Mouse (Mus musculus): ENCODE measurements around the gene Cplx2.

Cplx2 gene

DNA sequence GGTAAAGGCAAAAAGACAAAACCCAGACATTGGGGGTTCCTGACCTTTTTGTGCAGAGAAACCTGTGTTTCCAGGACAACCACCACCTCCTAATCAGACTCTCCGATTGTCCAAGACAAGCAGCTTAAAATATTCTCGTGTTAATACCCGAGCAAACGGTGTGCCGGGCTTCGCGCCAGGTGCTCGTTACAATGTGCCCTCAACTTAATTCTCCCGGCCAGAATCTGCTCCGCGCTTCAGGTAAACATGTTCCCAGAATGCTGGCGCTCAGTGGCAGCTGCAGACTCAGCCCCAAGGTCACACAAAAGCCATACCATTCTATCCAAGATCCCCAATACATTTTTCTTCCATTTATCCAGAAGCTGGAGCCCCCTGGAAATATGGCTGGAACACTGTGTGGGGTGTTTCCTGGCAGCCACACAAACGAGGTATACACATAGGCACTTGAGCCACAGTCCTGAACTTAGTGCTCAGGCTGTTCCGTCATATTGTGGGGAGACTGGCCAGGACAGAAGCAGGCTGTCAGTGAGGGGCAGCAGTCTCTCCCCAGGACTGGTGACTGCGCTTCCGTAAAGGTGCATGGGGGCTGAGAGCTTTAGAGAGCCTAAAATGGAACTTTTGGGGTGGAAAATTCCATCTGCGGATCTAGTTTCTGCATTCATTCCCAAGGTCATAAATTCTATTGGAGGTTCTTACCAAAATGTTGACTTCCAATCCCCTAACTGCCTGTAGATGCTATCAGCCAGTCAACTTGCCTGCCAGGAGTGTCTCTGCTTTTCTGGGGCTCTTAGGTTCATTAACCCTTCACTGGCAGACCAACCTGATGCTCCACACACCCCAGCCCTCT is 32.3 kb downstream of the Cplx2 start:
- DNase-seq (ENCODE audit: low read depth, low spot score), result no peak

GRCm38 (mm10) chr13:54404205-54404604 is 33.1 kb downstream of the Cplx2 start:
- DNase-seq (ENCODE audit: low read depth, low spot score), result no peak

GRCm38 (mm10) chr13:54405805-54406204 is 34.7 kb downstream of the Cplx2 start:
- no peak for DNase-seq (ENCODE audit: low read depth, low spot score)

DNA sequence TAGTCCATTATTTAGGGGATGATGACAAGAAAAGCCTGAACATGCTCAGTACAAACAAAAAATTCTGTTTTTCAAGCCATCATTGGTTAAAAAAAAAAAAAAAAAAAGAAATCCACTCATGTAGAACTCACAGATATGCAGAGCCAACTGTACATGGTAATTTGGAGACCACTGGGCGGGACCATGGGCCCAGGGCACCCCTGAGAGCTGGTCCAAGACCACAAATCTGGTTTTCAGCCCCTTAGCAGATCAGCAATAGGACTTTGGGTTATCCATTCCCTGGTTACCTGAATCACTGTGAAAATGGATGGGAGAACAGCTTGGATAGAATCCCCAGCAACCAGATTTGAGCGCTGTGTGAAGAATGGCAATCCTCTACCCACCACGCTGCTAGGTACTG is 40.5 kb downstream of the Cplx2 start:
- no peak for DNase-seq (ENCODE audit: low read depth, low spot score)

DNA sequence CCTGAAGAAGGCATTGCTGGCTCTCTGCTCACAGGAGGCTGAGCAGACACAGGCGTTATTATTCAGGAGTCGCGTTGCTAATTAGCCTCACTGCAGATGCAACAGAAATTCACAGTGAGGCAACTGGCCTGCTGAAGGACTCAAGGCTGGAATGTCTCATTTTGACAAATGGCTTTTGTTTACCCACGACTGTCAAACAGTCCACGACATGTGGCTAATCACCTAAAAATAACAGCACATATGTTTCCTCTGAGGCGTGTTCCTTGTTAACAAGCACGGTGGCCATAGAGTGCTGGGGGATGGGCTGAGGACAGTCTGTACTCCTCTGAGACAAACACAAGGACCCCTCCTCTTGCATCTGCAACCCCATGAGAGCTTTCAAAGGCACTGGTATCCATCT is 41.1 kb downstream of the Cplx2 start:
- peak; percentile 43 for DNase-seq (ENCODE audit: low read depth, low spot score)

- DNase-seq (ENCODE audit: low read depth, low spot score), result no peak
Measured at GRCm38 (mm10) chr13:54412721-54413120, 41.6 kb downstream of the Cplx2 start.

DNA sequence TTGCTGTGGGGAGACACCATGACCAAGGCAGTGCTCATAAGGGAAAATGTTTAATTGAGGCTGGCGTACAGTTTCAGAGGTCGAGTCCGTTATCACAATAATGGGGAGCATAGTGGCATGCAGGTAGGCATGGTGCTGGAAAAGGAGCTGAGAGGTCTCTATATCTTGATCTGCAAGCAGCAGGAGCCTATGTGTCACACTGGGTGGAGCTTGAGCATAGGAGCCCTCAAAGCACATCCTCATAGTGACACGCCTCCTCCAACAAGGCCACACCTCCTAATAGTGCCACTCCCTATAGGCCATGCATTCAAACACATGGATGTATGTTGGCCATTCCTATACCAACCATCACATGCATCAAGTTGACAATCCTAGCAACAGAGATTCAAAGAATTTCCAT is 43.9 kb downstream of the Cplx2 start:
- no peak for DNase-seq (ENCODE audit: low read depth, low spot score)

DNA sequence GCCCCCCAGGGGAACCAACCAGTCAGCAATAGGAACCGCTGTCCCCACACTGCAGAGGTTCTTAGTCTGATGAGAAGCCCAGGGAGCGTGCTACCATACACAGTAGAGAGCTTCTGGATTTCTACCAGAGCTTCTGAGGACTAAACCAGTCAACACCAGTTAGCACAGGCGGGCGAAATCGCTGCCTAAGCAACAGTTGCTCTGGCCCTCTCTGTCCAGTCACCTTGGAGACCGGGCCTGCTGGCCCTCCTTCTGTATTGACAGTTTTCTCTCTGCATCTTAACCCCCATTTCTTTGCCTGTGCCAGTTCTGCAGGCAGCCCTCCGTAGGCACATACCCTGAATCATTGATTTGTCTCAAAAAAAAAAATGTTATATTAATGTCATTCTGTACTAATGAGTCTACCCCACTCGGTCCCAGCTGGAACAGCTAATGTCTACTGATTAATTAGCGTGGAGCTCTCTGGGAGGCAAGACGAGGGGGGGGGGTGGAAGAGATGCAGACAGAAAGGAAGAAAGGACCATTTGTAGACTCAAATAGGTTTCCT is 47.7 kb downstream of the Cplx2 start:
- DNase-seq (ENCODE audit: low read depth, low spot score), result no peak

GRCm38 (mm10) chr13:54420226-54420625 is 49.1 kb downstream of the Cplx2 start:
- DNase-seq (ENCODE audit: low read depth, low spot score), result no peak

DNA sequence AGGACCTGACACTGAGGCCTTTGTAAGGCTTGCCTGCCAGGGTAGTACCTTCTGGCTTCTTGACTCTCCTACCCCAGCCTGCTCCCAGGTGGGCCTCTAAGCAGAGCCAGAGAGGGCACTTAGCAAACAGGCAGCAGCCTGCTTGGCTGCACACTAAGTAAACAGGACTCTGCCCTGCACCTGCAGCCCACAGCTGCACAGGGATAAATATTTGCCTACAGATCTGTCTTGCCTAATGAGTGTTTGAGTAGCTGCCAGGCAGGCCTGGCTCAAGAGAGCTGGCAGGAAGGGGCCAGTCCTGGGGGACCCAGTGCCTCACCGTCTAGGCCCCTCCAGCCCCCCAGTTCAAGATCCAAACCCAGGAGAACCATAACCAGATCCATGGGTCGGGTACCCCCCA is 54.1 kb downstream of the Cplx2 start:
- peak; percentile 49 for DNase-seq (ENCODE audit: low read depth, low spot score)

- DNase-seq (ENCODE audit: low read depth, low spot score), result no peak
Measured at GRCm38 (mm10) chr13:54426781-54427655, 55.9 kb downstream of the Cplx2 start.

- DNase-seq (ENCODE audit: low read depth, low spot score), result no peak
Measured at GRCm38 (mm10) chr13:54428771-54429170, 57.6 kb downstream of the Cplx2 start.

DNA sequence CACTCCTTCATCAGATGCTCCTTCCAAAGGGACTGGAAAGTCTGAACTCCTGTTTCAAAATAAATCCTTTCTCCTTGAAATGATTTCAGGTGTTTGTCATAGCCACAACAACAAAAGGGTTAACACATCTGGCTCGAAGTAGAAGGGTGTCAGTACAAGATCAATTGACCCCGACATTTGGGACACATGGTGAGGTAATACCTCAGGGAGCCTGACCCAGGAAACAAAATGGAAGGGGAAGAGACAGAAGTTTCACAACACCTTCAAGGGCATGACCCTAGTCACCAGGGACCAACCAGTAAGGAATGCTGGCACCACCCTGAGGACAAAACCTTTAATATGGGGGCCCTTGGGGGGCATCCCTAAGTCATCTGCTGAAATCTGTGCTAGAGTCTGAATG is 58.9 kb downstream of the Cplx2 start:
- no peak for DNase-seq (ENCODE audit: low read depth, low spot score)

GRCm38 (mm10) chr13:54431161-54431560 is 60.0 kb downstream of the Cplx2 start:
- DNase-seq (ENCODE audit: low read depth, low spot score), result no peak
